Mouse (Mus musculus) left cerebral cortex, adult 11 months (tissue): ENCODE measurements around the gene Ankrd9.

ENCODE experiments used
- DNase-seq: peaks from one replicate; pipeline ENCODE4 v3.0.0; 2022; ENCODE audit warnings: low spot score

Gene Ankrd9

DNA sequence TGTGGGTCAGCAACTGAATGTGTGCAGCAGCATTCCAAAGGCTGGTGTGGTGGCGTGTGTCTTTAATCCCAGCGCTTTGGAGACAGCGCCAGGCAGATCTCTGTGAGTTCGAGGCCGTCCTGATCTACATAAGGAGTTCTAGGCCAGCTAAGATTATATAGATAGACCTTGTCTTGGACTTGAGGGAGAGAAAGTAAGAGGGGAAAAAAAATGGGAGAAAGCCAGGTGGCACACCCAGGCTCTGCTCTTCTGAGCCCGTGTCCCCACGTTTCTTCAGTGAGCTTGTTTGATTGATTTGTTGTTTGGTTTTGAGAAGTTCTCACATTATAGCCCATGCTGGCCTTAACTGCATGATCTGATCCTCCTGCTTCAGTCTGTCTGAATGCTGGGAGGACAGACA lies 11.7 kb upstream of the Ankrd9 start:
- no peak for DNase-seq

- DNase-seq: no peak
These were observed 10.6 kb upstream of the Ankrd9 start for GRCm38 (mm10) chr12:110989409-110989808.

DNA sequence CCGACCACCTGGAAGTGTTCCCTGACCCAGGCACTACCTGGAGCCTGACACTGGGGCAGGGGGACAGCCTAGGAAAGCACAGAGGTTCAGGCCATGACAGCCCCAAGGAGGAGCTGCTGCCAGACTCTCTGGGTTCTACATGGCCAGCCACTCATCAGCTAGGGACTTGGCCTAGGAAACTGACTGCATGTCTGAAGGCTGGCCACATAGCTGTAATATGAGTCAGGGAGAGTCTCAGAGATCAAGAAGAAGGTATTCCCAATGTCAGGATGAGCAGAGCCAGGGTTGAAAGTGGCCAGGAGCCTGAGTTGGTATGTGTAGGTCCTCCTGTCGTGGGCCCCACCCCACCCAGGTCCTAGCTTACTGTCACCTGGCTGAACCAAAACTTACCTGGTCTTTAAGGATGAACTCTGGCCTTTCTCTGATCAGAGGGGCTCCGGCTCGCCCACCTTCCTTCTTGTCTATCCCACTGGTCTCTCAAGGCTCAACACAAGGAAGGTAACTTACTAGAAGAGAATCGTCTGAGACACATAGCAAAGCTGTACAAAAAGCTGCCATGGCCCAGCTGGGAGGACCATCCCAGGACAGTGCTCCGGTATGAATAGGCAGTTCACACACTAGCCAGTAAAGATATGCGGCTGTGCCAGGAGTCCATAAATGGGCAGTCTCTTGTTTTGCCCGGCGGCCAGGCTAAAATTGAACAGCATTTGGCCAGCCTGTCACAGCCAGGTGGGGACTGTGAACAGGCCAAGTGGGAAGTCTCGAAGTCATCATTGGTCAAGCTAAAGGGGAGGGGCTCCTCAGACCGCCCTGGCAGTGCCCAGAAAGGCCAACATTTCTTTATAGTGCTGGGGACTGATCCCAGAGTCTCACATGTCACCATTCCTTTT lies 7.9 kb upstream of the Ankrd9 start:
- DNase-seq: no peak

GRCm38 (mm10) chr12:110985141-110985540 lies 6.3 kb upstream of the Ankrd9 start:
- DNase-seq: no peak

DNA sequence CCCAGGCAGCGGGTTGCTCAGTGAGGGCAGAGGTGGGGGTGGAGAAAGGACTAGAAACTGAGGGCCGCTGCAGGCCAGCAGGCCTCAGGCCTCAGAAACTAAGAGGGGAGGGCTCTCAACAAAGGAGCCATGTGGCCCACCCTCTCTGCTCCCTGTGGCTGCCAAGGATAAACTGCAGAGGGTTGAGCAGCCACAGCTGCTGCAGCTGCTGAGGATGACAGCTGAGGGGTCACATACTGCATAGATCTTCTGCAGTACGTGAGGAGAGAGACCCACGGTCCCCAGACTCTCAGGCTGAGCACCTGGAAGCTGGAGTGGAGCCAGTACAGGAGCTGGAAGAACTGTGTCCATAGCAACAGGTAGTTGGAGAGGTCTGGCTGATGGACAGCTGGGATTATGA lies 5.8 kb upstream of the Ankrd9 start:
- no peak for DNase-seq

- no peak for DNase-seq
These were observed 4.9 kb upstream of the Ankrd9 start for GRCm38 (mm10) chr12:110983714-110984113.

DNA sequence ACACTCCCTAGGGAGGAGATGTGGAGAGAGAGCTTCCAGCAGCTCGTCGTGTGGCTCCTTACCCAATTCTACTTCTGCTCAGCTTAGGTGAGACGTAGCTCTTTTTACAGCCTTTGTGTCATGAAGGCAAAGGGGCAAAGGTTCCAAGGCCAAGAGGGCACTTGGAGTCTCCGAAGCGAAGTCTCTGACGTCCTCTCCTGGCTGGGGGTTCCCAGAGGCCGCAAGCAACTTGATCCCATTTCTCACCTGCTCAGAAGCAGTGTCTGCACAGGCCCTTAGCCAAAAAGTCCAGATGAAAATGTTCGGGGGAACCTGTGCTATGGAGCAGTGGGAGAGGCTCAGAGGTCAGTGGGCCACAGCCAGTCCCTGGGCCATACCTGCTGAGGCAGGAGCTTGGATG lies 4.2 kb upstream of the Ankrd9 start:
- no peak for DNase-seq

- no peak for DNase-seq
These were observed 2.9 kb upstream of the Ankrd9 start for GRCm38 (mm10) chr12:110981736-110982135.

DNA sequence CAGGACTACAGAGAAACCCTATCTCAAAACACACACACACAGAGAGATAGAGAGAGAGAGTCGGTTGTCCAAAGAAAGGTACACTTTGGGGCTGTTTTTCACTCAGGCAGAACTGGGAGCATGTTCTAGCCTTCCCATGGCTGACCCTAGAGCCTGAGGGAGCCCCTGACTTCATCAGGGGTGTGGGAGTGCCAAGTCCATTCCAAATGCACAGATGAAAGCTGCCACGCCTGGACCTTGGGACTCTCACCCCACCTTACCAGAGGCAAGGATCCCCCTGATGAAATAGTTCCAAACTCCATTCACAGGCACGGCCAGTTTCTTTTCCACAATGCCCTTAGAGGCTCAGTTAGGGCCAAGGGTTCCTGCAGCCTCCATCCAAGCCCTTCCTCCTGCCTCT lies 968 bp upstream of the Ankrd9 start:
- no peak for DNase-seq

DNA sequence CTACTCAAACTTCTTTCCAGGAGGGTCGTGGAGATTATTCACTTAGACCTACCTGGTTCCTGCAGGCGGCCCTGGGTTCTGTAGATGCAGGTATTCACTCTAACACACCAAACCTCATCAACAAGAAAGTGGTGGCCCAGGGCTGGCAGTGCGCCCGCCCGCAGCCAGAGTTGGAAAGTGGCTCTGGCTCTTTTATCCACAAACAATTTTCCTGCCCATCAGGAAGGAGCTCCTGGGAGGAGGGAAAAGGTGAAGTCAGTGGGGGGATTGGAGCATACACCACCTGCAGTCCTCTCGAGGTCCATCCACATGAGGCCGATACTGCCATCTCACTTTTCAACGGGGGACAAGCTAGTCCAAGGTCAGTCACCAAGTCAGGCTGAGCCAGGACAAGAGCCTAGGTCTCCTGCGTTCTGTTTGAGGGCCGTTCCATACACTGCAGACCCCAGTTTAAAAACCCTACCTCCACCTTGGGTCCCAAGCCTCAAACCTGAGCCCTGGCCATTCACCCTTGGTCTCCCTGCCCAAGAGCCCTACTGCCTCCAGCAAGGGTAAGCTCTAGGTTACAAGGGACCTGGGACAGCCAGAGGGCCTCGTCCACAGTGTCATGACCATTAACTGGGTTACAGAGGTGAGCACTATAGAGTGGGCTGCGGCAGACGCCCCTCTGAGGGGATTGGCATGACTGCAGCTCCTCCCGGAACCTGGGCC lies 789 bp downstream of the Ankrd9 start:
- DNase-seq: no peak

GRCm38 (mm10) chr12:110977345-110977733 lies 1.5 kb downstream of the Ankrd9 start:
- no peak for DNase-seq

GRCm38 (mm10) chr12:110976589-110977344 lies 2.1 kb downstream of the Ankrd9 start:
- DNase-seq: no peak

GRCm38 (mm10) chr12:110975838-110976468 lies 2.9 kb downstream of the Ankrd9 start:
- DNase-seq: no peak

DNA sequence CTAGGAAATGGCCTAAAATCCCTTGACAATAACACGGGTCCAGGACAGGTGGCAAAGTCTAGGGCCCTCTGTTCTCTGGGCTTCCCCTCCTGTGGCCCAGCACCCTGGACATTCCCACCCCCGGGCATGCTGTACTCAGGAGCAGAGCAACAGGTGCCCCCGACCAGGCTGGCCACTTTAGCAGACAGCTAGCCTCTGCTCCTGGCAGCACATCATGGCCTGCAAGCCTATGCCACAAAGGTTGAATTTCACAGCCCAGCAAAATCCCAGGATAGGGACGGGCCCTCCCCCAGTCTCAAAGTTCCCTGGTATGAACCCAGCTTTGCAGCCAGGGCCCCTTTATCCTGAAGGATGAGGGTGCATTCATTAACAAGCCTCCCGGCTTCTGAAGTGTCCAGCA lies 3.5 kb downstream of the Ankrd9 start:
- DNase-seq: no peak

GRCm38 (mm10) chr12:110974726-110975125 lies 4.1 kb downstream of the Ankrd9 start:
- DNase-seq: no peak

DNA sequence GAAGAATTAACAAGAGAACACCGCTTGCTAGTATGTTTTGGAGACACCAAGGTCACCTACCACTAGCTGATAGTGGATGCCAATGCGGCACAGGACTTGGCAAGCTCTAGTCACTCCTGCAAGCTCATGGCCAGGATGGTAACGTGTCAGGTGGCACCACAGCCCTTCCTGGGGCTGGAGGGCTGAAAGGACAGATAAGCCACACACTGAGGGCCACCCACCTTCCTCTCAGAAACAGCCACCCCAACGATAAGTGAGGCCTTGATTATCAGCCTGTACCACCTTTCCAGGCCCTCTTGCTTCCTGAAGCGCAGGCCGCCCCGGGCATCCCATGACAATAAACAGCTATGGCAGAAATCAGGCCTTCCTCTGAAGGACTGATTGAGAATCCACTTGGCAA lies 4.5 kb downstream of the Ankrd9 start:
- DNase-seq: no peak

DNA sequence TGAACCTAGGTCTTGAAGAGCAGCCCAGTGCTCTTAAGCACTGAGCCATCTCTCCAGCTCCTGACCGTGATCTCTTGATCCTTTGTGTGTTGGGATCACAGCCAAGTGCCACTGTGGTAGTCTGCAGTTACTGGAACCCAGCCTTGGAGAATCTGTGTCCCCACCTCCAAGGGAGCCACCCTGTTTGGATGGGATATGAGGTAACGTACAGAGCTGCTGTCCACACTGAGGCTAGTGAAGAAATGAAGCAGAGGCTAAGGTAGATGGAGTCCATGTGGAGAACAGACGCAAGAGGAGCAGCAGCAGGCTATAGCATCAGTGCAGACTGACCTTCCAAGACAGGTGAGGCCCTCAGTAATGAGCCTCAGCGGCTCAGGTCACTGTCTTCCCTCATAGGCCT lies 5.0 kb downstream of the Ankrd9 start:
- DNase-seq: no peak

- no peak for DNase-seq
These were observed 6.9 kb downstream of the Ankrd9 start for GRCm38 (mm10) chr12:110971972-110972371.

DNA sequence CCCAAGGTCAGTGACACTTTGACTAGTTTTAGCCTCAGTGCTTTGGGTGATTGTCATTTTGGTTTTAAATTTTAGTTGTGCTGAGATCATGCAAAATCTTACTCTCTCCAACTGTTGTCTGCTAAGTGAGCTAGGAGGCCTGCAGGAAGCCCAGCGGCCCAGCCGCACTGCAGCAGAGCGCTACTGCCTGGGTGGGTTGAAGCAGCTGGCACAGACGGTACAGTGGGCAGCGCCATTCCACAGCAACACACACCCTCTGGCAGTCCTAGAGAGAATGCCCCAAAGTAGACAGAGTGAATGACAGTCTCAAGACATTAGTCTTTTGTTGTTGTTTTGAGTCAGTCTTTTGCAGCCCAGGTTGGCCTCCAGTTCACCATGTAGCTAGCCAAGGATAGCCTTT lies 8.4 kb downstream of the Ankrd9 start:
- no peak for DNase-seq

- no peak for DNase-seq
These were observed 11.7 kb downstream of the Ankrd9 start for GRCm38 (mm10) chr12:110967146-110967545.

DNA sequence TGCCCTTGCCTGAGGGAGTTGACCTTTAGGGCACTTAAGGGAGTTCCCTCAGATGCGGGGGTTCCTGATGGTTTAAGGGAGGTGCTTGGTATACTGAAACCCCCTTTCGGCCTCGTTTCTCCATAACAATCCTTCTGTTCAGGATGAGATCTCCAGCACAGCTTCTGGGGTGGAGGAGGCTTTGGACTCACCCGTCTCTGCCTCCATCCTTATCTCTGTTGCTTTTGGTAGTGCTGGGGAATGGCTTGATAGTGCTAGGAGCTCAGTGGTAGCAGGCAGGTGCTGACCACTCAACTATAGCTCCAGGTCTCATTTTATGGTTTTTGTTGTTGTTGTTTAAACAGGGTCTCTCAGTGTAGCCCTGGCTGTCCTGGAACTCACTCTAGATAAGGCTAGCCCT lies 12.8 kb downstream of the Ankrd9 start:
- no peak for DNase-seq

- no peak for DNase-seq
These were observed 13.3 kb downstream of the Ankrd9 start for GRCm38 (mm10) chr12:110965500-110965899.
